Mouse (Mus musculus) midbrain, embryonic 15.5 days (tissue): ENCODE measurements around the gene Wdr61. TPM values are rescaled to one million over a fixed set of nuclear protein-coding genes. Genes with fewer than 3 reads are reported as not detected.
"Not testable (repeated sequence)": the region's sequence is repeated elsewhere in the genome, so short reads cannot be mapped to it uniquely, and the experiment has no call there.

Source experiments
- ATAC-seq: fragments of 200-750 bp; cut with Nextera tagmentation; replicated peaks from 2 replicates; pipeline ENCODE4 v1.8.0; 2017; ENCODE audit warnings: moderate TSS enrichment
- H3K27ac ChIP-seq: fragments of 300-500 bp; sonication (generic); 2 replicates; pipeline ENCODE4 v1.5.1; 2015; ENCODE audit warnings: mild to moderate bottlenecking, inconsistent platforms
- H3K27me3 ChIP-seq: fragments of 300-500 bp; sonication (generic); replicated peaks from 2 replicates; pipeline ENCODE4 v1.6.1; 2015; ENCODE audit warnings: inconsistent platforms
- H3K36me3 ChIP-seq: fragments of 300-500 bp; sonication (generic); replicated peaks from 2 replicates; pipeline ENCODE4 v1.6.1; 2015; ENCODE audit warnings: inconsistent platforms
- H3K4me1 ChIP-seq: fragments of 300-500 bp; sonication (generic); 2 replicates; pipeline ENCODE4 v1.6.1; 2015; ENCODE audit warnings: inconsistent platforms
- H3K4me2 ChIP-seq: fragments of 300-500 bp; sonication (generic); 2 replicates; pipeline ENCODE4 v1.6.1; 2015; ENCODE audit warnings: inconsistent platforms, mild to moderate bottlenecking, moderate library complexity
- H3K4me3 ChIP-seq: fragments of 300-500 bp; sonication (generic); 2 replicates; pipeline ENCODE4 v1.5.1; 2015; ENCODE audit warnings: mild to moderate bottlenecking, inconsistent platforms
- H3K9ac ChIP-seq: fragments of 300-500 bp; sonication (generic); 2 replicates; pipeline ENCODE4 v1.6.1; 2015; ENCODE audit warnings: mild to moderate bottlenecking, inconsistent platforms
- H3K9me3 ChIP-seq: fragments of 300-500 bp; sonication (generic); 2 replicates; pipeline ENCODE4 v1.6.1; 2016; ENCODE audit warnings: inconsistent platforms
- WGBS: fragments of 180-500 bp; shearing (Covaris S2); methylation state at CpG from one replicate; pipeline ENCODE4 v1.1.7; 2015; ENCODE audit warnings: mixed read lengths; 5-methylcytosine and 5-hydroxymethylcytosine counted together
- polyA plus RNA-seq: library from polyadenylated mRNA; unstranded; fragments of >200 nt; fragmentation: Nextera tagmentation; extraction: Ambion mirVana; gene quantifications from 2 replicates; pipeline ENCODE4 v1.2.1, GENCODE M21; 2015

Gene Wdr61
- polyA plus RNA-seq, 1 experiment from 2014 or later = 89.8 TPM

- 4% methylated on average over 30 of the region's 31 CpGs for WGBS
- not testable (repeated sequence) for H3K27ac ChIP-seq, H3K4me1 ChIP-seq, H3K9me3 ChIP-seq, H3K27me3 ChIP-seq, H3K36me3 ChIP-seq
- Histone ChIP-seq H3K4me2 (peak overlapping the region; percentile 61), H3K4me3 (peak overlapping the region; percentile 32), H3K9ac (peak overlapping the region; percentile 22; the same call in 1 of the 2 replicates)
- 0 out of 2 replicates have a peak, but pooled peaks have one; percentile 30 for ATAC-seq
Observed at GRCm38 (mm10) chr9:54691241-54691805, 43.0 kb downstream of the Wdr61 start.

- not testable (repeated sequence) for H3K4me2 ChIP-seq, H3K4me1 ChIP-seq, H3K9me3 ChIP-seq, H3K4me3 ChIP-seq, ATAC-seq, H3K27ac ChIP-seq, H3K36me3 ChIP-seq, H3K9ac ChIP-seq, H3K27me3 ChIP-seq
- 71% methylated on average over 2 of the region's 2 CpGs for WGBS
Observed at GRCm38 (mm10) chr9:54690697-54691096, 43.6 kb downstream of the Wdr61 start.

DNA sequence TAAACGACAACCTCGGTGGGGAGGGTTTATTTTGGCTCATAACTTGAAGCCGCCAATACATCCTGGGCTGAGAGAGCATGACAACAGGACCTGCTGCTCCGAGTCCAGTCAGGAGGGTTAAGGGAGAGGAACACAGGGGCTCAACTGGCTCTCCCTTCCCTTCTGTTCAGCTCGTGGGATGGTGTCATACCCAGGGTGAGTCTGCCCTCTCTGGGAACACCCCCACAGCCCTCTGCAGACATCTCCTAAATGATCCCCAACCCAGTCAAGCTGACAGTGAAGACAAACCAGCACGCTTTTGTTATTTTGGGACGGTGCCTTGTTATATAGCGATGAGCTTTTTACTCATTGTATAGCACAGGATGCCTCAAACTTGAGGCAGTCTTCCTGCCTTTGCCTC, 44.9 kb downstream of the Wdr61 start:
- Histone ChIP-seq H3K27ac (no peak overlapping the region), H3K4me2 (no peak overlapping the region), H3K9me3 (no peaks in the 10 kb centered on the region), H3K27me3 (no peaks in the 10 kb centered on the region), H3K36me3 (no peaks in the 10 kb centered on the region), H3K9ac (no peak overlapping the region), H3K4me3 (no peak overlapping the region), H3K4me1 (0 out of 2 replicates have a peak, but pooled peaks cover 4% of the 10 kb centered on the region)
- WGBS = 78% methylated on average over 8 of the region's 8 CpGs
- no peak for ATAC-seq

DNA sequence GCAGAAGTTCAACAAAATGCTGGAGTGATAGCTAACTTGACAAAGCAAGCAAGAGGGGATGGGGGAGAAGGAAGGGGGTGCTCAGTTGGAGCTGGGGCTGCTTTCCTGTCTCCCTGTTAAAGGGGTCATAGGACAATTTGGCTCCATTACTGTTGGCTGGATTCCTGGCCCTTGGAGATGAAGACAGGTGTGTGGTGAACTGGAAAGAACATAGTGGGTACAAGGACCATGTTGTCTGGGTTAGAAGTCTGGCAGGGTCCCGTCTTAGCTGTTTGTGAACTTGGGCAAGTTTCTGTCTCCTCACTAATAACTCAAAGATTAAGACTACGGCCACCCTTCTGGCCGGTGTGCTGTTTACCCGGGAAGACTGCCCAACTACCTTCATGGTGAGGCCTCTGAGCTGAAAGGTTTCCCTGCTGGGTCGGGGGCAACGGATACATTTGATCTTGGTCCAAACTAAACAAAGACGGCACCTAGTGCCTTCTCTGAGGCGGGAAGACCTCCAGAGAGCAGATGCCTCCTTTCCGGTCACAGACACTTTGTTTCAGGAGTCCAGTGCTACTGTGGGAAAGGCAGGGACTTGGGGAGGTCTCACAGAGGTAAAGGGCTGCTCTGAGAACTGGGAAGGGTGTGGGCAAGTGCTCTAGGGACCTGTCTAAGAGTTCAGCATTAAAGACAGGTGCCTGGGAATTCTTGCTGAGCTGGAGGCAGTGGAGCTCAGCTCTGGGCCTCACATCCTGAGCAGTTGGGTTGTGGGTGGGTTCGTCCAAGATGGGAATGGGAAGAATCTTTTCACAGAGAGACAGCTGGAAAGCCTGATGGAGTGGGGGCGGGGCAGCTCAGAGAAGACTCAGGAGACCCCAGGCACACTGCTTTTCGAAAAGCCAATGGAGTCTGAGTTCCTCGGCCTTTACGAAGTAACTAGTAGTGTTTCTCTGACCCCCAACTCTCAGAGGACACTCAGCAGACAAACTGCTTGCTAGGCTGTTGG, 46.8 kb downstream of the Wdr61 start:
- Histone ChIP-seq H3K4me1 (0 out of 2 replicates have a peak, but pooled peaks cover 4% of the 10 kb centered on the region), H3K9me3 (no peaks in the 10 kb centered on the region), H3K4me2 (no peak overlapping the region), H3K27me3 (no peaks in the 10 kb centered on the region), H3K36me3 (no peaks in the 10 kb centered on the region), H3K27ac (no peak overlapping the region), H3K9ac (no peak overlapping the region), H3K4me3 (no peak overlapping the region)
- ATAC-seq = no peak
- 64% methylated on average over 14 of the region's 14 CpGs for WGBS

DNA sequence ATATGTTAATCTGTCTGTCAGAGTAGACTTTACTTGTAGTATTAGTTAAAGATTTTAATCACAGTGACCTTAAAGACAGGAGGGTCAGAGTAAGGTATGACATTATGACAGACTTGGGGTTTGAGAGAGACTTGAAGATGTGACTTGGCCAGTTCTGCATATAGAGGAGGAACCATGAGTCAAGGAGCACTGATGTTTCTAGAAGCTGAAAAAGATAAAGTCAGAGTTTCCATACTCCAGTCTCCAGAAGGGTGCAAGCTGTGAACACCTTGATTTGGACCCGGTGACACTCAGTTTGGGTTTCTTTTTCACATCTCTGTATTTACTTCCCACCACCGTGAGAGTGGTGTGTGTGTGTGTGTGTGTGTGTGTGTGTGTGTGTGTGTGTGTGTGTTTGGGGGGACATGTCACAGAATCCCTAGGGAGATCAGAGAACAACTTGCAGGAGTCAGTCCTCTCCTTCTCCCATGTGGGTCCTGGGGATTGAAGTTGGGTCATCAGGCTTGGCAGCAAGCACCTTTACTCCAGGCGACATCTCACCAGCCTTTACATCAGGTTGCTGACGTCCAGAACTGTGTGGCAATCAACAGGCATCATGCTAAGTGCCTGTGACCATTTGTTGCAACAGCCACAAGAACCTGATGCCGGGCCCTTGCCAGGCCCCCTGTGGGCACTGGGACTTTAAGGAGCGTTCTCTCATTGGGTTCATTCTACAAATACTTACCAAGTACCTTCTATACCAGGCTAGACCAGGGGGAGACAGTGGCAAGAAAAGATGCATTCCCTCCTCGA, 50.3 kb downstream of the Wdr61 start:
- Histone ChIP-seq H3K27ac (no peak overlapping the region), H3K27me3 (no peaks in the 10 kb centered on the region), H3K4me2 (no peak overlapping the region), H3K9me3 (no peaks in the 10 kb centered on the region), H3K4me3 (no peak overlapping the region), H3K36me3 (no peaks in the 10 kb centered on the region), H3K4me1 (no peaks in the 10 kb centered on the region), H3K9ac (no peak overlapping the region)
- 80% methylated on average over 7 of the region's 7 CpGs for WGBS
- ATAC-seq = no peak

- Histone ChIP-seq H3K4me1 (no peaks in the 10 kb centered on the region), H3K27ac (no peak overlapping the region), H3K4me2 (no peak overlapping the region), H3K9me3 (no peaks in the 10 kb centered on the region), H3K9ac (no peak overlapping the region), H3K36me3 (no peaks in the 10 kb centered on the region), H3K4me3 (no peak overlapping the region), H3K27me3 (no peaks in the 10 kb centered on the region)
- 72% methylated on average over 2 of the region's 4 CpGs for WGBS
- no peak for ATAC-seq
Observed at GRCm38 (mm10) chr9:54682846-54683245, 51.5 kb downstream of the Wdr61 start.

DNA sequence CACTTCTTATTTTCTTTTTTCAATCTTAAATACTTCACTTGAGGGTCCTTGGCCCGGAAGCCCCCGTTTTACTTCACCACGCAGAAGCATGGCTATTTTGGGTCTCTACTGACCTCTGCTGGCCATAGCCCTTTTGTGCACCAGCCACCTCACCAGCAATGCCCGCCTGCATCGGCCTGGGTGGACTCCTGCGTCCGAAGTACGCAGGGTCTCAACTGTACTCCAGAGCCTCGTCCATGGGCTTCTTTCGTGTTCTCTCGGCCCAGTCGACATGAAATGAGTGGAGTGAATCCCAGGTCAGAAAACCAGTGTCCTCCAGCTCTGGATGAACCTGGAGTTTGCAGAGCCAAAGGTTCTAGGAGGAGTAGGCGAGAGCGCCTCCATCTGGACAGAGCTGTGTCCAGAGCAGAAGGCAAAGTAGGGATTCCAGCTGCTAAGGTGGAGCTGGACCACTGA, 57.8 kb downstream of the Wdr61 start:
- Histone ChIP-seq H3K4me1 (no peaks in the 10 kb centered on the region), H3K27me3 (no peaks in the 10 kb centered on the region), H3K4me3 (peak overlapping the region; percentile 25), H3K9ac (peak overlapping the region; percentile 23; the same call in 1 of the 2 replicates), H3K27ac (no peak overlapping the region), H3K36me3 (no peaks in the 10 kb centered on the region), H3K4me2 (peak overlapping the region; percentile 51), H3K9me3 (no peaks in the 10 kb centered on the region)
- peak; percentile 76 for ATAC-seq
- under 1% methylated on average over 14 of the region's 14 CpGs for WGBS

- no peaks in the 10 kb centered on the region for H3K27me3 ChIP-seq
- H3K4me2 ChIP-seq = no peak overlapping the region
- H3K4me1 ChIP-seq = no peaks in the 10 kb centered on the region
- H3K9ac ChIP-seq = no peak overlapping the region
- no peaks in the 10 kb centered on the region for H3K36me3 ChIP-seq
- H3K27ac ChIP-seq = no peak overlapping the region
- H3K4me3 ChIP-seq = no peak overlapping the region
- ATAC-seq = no peak
- WGBS = 88% methylated on average over 13 of the region's 13 CpGs
- no peaks in the 10 kb centered on the region for H3K9me3 ChIP-seq
Observed at GRCm38 (mm10) chr9:54673887-54674286, 60.4 kb downstream of the Wdr61 start.

- Histone ChIP-seq H3K36me3 (no peaks in the 10 kb centered on the region), H3K4me2 (no peak overlapping the region), H3K27ac (no peak overlapping the region), H3K4me3 (no peak overlapping the region), H3K9ac (no peak overlapping the region), H3K27me3 (no peaks in the 10 kb centered on the region), H3K9me3 (no peaks in the 10 kb centered on the region), H3K4me1 (no peaks in the 10 kb centered on the region)
- ATAC-seq = no peak
- WGBS = 75% methylated on average over 3 of the region's 3 CpGs
Observed at GRCm38 (mm10) chr9:54671962-54672361, 62.4 kb downstream of the Wdr61 start.

DNA sequence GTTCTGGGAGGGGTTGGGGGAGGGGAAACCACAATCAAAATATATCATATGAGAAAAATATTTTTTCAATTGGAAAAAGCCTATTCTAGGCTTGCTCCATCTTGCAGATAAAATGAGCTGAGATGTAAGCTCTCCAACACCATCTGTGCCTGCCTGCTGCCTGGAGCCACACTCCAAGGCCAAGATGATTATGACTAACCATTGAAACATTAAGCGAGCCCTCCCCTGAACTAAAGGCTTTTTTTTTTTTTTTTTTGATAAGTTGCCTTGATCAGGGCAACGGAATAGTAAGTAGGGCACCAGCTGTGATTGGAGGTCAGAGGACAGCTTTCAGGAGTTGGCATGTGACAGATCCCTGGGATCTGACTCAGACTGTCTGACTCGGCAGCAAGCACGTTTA, 65.9 kb downstream of the Wdr61 start:
- no peaks in the 10 kb centered on the region for H3K27me3 ChIP-seq
- H3K4me1 ChIP-seq = no peaks in the 10 kb centered on the region
- no peak for ATAC-seq
- no peak overlapping the region for H3K4me2 ChIP-seq
- no peaks in the 10 kb centered on the region for H3K9me3 ChIP-seq
- H3K27ac ChIP-seq = no peak overlapping the region
- H3K36me3 ChIP-seq = no peaks in the 10 kb centered on the region
- WGBS = 49% methylated on average over 4 of the region's 4 CpGs
- no peak overlapping the region for H3K9ac ChIP-seq
- no peak overlapping the region for H3K4me3 ChIP-seq

DNA sequence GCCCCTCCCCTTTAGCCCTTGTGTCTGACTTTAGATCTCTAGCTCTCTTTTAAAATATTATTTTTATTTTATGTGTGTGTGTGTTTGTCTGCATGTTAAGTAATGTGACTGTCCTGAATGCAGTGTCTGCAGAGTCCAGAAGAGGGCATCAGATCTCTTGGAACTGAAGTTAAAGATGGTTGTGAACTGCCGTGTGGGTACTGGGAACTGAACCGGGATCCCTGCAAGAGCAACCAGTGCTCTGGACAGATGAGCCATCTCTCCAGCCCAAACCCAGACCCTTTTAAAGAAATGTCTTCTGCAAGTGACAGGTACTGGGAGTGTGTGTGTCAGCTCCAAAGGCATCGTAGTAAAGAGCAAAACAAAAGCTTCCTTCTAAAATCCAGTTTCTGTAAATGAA, 68.2 kb downstream of the Wdr61 start:
- no peak overlapping the region for H3K27ac ChIP-seq
- H3K4me3 ChIP-seq = no peak overlapping the region
- peaks cover 8% of the 10 kb centered on the region for H3K4me1 ChIP-seq
- no peaks in the 10 kb centered on the region for H3K9me3 ChIP-seq
- WGBS = 93% methylated on average over 3 of the region's 3 CpGs
- no peak overlapping the region for H3K9ac ChIP-seq
- no peak overlapping the region for H3K4me2 ChIP-seq
- no peaks in the 10 kb centered on the region for H3K36me3 ChIP-seq
- no peaks in the 10 kb centered on the region for H3K27me3 ChIP-seq
- ATAC-seq = no peak
